Mouse (Mus musculus): ENCODE results near the gene Mcoln1.

Mcoln1 gene

GRCm38 (mm10) chr8:3556114-3556513 is 55.9 kb downstream of the Mcoln1 start:
- in situ Hi-C loops (cut with MboI, MseI) = no loop called here

Data from T-helper 17 cell (primary cell).